Mouse (Mus musculus) CH12.LX (cell line): ENCODE measurements around the gene Pla1a. TPM values are rescaled to one million over a fixed set of nuclear protein-coding genes. Genes with fewer than 3 reads are reported as not detected.

Source experiments
- DNase-seq: peaks from one replicate; pipeline ENCODE4 v3.0.0-alpha.2; 2013; ENCODE audit errors: extremely low read depth
- H3K27ac ChIP-seq: 2 replicates; pipeline ENCODE4 v1.5.1; 2012; ENCODE audit warnings: low read depth, mild to moderate bottlenecking, control low read depth, moderate library complexity; ENCODE audit not compliant: insufficient read depth
- H3K27me3 ChIP-seq: replicated peaks from 2 replicates; pipeline ENCODE3; 2012; ENCODE audit warnings: inconsistent platforms
- H3K36me3 ChIP-seq, 2 experiments: replicated peaks in 1 of 2; 2 replicates each; pipeline versions ENCODE3 to v1.6.1; 2012; ENCODE audit warnings: inconsistent platforms in 1 of 2, low read length in 1 of 2, mild to moderate bottlenecking in 1 of 2, mixed read lengths in 1 of 2, moderate library complexity in 1 of 2; ENCODE audit not compliant: control insufficient read depth in 1 of 2, insufficient read depth in 1 of 2
- H3K4me1 ChIP-seq, 2 experiments: 2 replicates each; pipeline ENCODE4 v1.6.1; 2012; ENCODE audit warnings: inconsistent platforms in 1 of 2, moderate library complexity in 1 of 2; ENCODE audit not compliant: insufficient read depth in 2 of 2, control insufficient read depth in 1 of 2
- H3K4me2 ChIP-seq: 2 replicates; pipeline ENCODE4 v1.6.1; 2012; ENCODE audit warnings: low read depth, mild to moderate bottlenecking, control low read depth; ENCODE audit not compliant: poor library complexity, insufficient read depth, severe bottlenecking
- H3K4me3 ChIP-seq, 3 experiments: fragments of 150-350 bp in 1 of 3; sonication (generic) in 1 of 3; replicated peaks in 1 of 3; 2 replicates each; pipeline versions ENCODE3 to v1.5.1; 2011 to 2012; ENCODE audit warnings: low read depth in 2 of 3, low read length in 2 of 3, mild to moderate bottlenecking in 2 of 3, moderate library complexity in 2 of 3, control low read depth in 1 of 3, improper control_type of control experiment in 1 of 3, inconsistent platforms in 1 of 3, mixed read lengths in 1 of 3; ENCODE audit not compliant: poor library complexity in 1 of 3
- H3K79me2 ChIP-seq: replicated peaks from 2 replicates; pipeline ENCODE4 v1.6.1; 2012; ENCODE audit warnings: mild to moderate bottlenecking, moderate library complexity; ENCODE audit not compliant: control insufficient read depth, poor library complexity, insufficient read depth, severe bottlenecking; ENCODE audit errors: extremely low read depth
- H3K9ac ChIP-seq: 2 replicates; pipeline ENCODE4 v1.6.1; 2012; ENCODE audit warnings: low read depth, mild to moderate bottlenecking, control low read depth, moderate library complexity; ENCODE audit not compliant: insufficient read depth
- H3K9me3 ChIP-seq: replicated peaks from 2 replicates; pipeline ENCODE3; 2012; ENCODE audit warnings: low read length, inconsistent platforms, mixed read lengths
- BHLHE40 ChIP-seq: IDR thresholded peaks from 2 replicates; pipeline ENCODE4 v1.6.1; 2011; ENCODE audit warnings: mild to moderate bottlenecking, low read depth, low read length, improper control_type of control experiment
- CHD1 ChIP-seq: IDR thresholded peaks from 2 replicates; pipeline ENCODE4 v1.6.1; 2012; ENCODE audit warnings: low read depth, low read length, improper control_type of control experiment, inconsistent platforms
- CHD2 ChIP-seq: IDR thresholded peaks from 2 replicates; pipeline ENCODE4 v1.6.1; 2011; ENCODE audit warnings: low read length, improper control_type of control experiment
- CTCF ChIP-seq, 2 experiments: IDR thresholded peaks in 1 of 2; conservative IDR thresholded peaks in 1 of 2; 2 replicates each; pipeline ENCODE4 v1.5.1; 2011 to 2012; ENCODE audit warnings: low read depth in 2 of 2, low read length in 2 of 2, improper control_type of control experiment in 1 of 2, inconsistent platforms in 1 of 2, mild to moderate bottlenecking in 1 of 2, moderate library complexity in 1 of 2
- E2F4 ChIP-seq: IDR thresholded peaks from 2 replicates; pipeline ENCODE4 v1.6.1; 2011; ENCODE audit warnings: low read depth, low read length, improper control_type of control experiment; ENCODE audit not compliant: insufficient replicate concordance
- ELF1 ChIP-seq: IDR thresholded peaks from 2 replicates; pipeline ENCODE4 v1.6.1; 2014; ENCODE audit warnings: low read depth, mild to moderate bottlenecking, inconsistent platforms, low read length, improper control_type of control experiment
- EP300 ChIP-seq: IDR thresholded peaks from 2 replicates; pipeline ENCODE4 v1.6.1; 2011; ENCODE audit warnings: low read length, improper control_type of control experiment
- ETS1 ChIP-seq: conservative IDR thresholded peaks from 2 replicates; pipeline ENCODE4 v1.6.1; 2012; ENCODE audit warnings: low read depth, mild to moderate bottlenecking, inconsistent platforms, low read length, improper control_type of control experiment, moderate library complexity
- GABPA ChIP-seq: IDR thresholded peaks from 2 replicates; pipeline ENCODE4 v1.6.1; 2012; ENCODE audit warnings: low read depth, low read length, improper control_type of control experiment, inconsistent platforms; ENCODE audit not compliant: insufficient replicate concordance
- HCFC1 ChIP-seq: IDR thresholded peaks from 2 replicates; pipeline ENCODE4 v1.6.1; 2012; ENCODE audit warnings: low read depth, mild to moderate bottlenecking, inconsistent platforms, low read length, improper control_type of control experiment
- IRF4 ChIP-seq: IDR thresholded peaks from 2 replicates; pipeline ENCODE4 v1.6.1; 2014; ENCODE audit warnings: low read depth, mild to moderate bottlenecking, inconsistent platforms, low read length, improper control_type of control experiment
- JUN ChIP-seq: IDR thresholded peaks from 2 replicates; pipeline ENCODE4 v1.6.1; 2011; ENCODE audit warnings: low read depth, mild to moderate bottlenecking, low read length, improper control_type of control experiment, moderate library complexity; ENCODE audit not compliant: insufficient read depth
- JUND ChIP-seq: conservative IDR thresholded peaks from 2 replicates; pipeline ENCODE4 v1.6.1; 2011; ENCODE audit warnings: low read depth, low read length, improper control_type of control experiment
- KAT2A ChIP-seq: IDR thresholded peaks from 2 replicates; pipeline ENCODE4 v1.6.1; 2012; ENCODE audit warnings: low read length, improper control_type of control experiment, inconsistent platforms; ENCODE audit not compliant: insufficient replicate concordance
- MAFK ChIP-seq: IDR thresholded peaks from 2 replicates; pipeline ENCODE4 v1.6.1; 2011; ENCODE audit warnings: low read length, improper control_type of control experiment; ENCODE audit not compliant: insufficient replicate concordance
- MAX ChIP-seq: IDR thresholded peaks from 2 replicates; pipeline ENCODE4 v1.6.1; 2011; ENCODE audit warnings: low read length, improper control_type of control experiment
- MAZ ChIP-seq: IDR thresholded peaks from 2 replicates; pipeline ENCODE4 v1.6.1; 2012; ENCODE audit warnings: low read depth, mild to moderate bottlenecking, inconsistent platforms, low read length, improper control_type of control experiment, moderate library complexity
- MEF2A ChIP-seq: IDR thresholded peaks from 2 replicates; pipeline ENCODE4 v1.6.1; 2014; ENCODE audit warnings: low read depth, mild to moderate bottlenecking, inconsistent platforms, low read length, improper control_type of control experiment, borderline replicate concordance
- MXI1 ChIP-seq: IDR thresholded peaks from 2 replicates; pipeline ENCODE4 v1.6.1; 2011; ENCODE audit warnings: mild to moderate bottlenecking, low read depth, low read length, improper control_type of control experiment
- MYC ChIP-seq: IDR thresholded peaks from 2 replicates; pipeline ENCODE4 v1.6.1; 2011; ENCODE audit warnings: low read depth, mild to moderate bottlenecking, improper control_type of control experiment, low read length
- NELFE ChIP-seq: IDR thresholded peaks from 2 replicates; pipeline ENCODE4 v1.6.1; 2011; ENCODE audit warnings: low read depth, low read length, improper control_type of control experiment
- PAX5 ChIP-seq: IDR thresholded peaks from 2 replicates; pipeline ENCODE4 v1.6.1; 2012; ENCODE audit warnings: low read length, inconsistent platforms, mixed read lengths
- POLR2A ChIP-seq: IDR thresholded peaks from 2 replicates; pipeline ENCODE4 v1.6.1; 2011; ENCODE audit warnings: low read depth, mild to moderate bottlenecking, improper control_type of control experiment, low read length
- POLR2AphosphoS2 ChIP-seq: IDR thresholded peaks from 2 replicates; pipeline ENCODE4 v1.6.1; 2011; ENCODE audit warnings: low read depth, low read length, improper control_type of control experiment
- RAD21 ChIP-seq: IDR thresholded peaks from 2 replicates; pipeline ENCODE4 v1.6.1; 2011; ENCODE audit warnings: low read depth, mild to moderate bottlenecking, low read length, improper control_type of control experiment, moderate library complexity
- RCOR1 ChIP-seq: conservative IDR thresholded peaks from 2 replicates; pipeline ENCODE4 v1.6.1; 2012; ENCODE audit warnings: low read depth, mild to moderate bottlenecking, inconsistent platforms, low read length, improper control_type of control experiment
- SIN3A ChIP-seq: IDR thresholded peaks from 2 replicates; pipeline ENCODE4 v1.6.1; 2012; ENCODE audit warnings: low read length, improper control_type of control experiment, inconsistent platforms
- TBP ChIP-seq: conservative IDR thresholded peaks from 2 replicates; pipeline ENCODE4 v1.6.1; 2011; ENCODE audit warnings: low read depth, low read length, improper control_type of control experiment
- TCF12 ChIP-seq: IDR thresholded peaks from 2 replicates; pipeline ENCODE4 v1.6.1; 2014; ENCODE audit warnings: low read depth, mild to moderate bottlenecking, inconsistent platforms, low read length, improper control_type of control experiment
- UBTF ChIP-seq: IDR thresholded peaks from 2 replicates; pipeline ENCODE4 v1.6.1; 2012; ENCODE audit warnings: low read depth, mild to moderate bottlenecking, inconsistent platforms, low read length, improper control_type of control experiment, moderate library complexity
- USF1 ChIP-seq: IDR thresholded peaks from 2 replicates; pipeline ENCODE4 v1.6.1; 2014; ENCODE audit warnings: low read depth, mild to moderate bottlenecking, inconsistent platforms, low read length, improper control_type of control experiment
- USF2 ChIP-seq: conservative IDR thresholded peaks from 2 replicates; pipeline ENCODE4 v1.6.1; 2011; ENCODE audit warnings: low read depth, low read length, improper control_type of control experiment
- ZC3H11A ChIP-seq: IDR thresholded peaks from 2 replicates; pipeline ENCODE4 v1.6.1; 2012; ENCODE audit warnings: low read depth, mild to moderate bottlenecking, inconsistent platforms, low read length, improper control_type of control experiment
- ZKSCAN1 ChIP-seq: IDR thresholded peaks from 2 replicates; pipeline ENCODE4 v1.6.1; 2012; ENCODE audit warnings: low read depth, inconsistent platforms, low read length, improper control_type of control experiment, borderline replicate concordance
- ZNF384 ChIP-seq: IDR thresholded peaks from 2 replicates; pipeline ENCODE4 v1.6.1; 2012; ENCODE audit warnings: low read depth, low read length, improper control_type of control experiment, inconsistent platforms
- dilution Hi-C: fragments of 300-500 bp; cut with MboI; formaldehyde crosslinking; loops from 2 replicates; pipeline ENCODE4 v1.14.3; 2020; ENCODE audit warnings: low sequenced_read_pairs; ENCODE audit not compliant: extremely low pct_unique_long_range_greater_than_20kb, extremely low pct_ligation_motif_present
- in situ Hi-C: fragments of 300-500 bp; cut with MboI; formaldehyde crosslinking; loops from 3 replicates; pipeline ENCODE4 v1.14.3; 2019; ENCODE audit warnings: low sequenced_read_pairs, low pct_ligation_motif_present, low pct_unique_long_range_greater_than_20kb, mixed read lengths
- polyA plus RNA-seq: library from polyadenylated mRNA; unstranded; fragments of >175 nt; gene quantifications from 2 replicates; pipeline ENCODE4 v1.2.1, GENCODE M21; 2012; ENCODE audit warnings: low read depth; ENCODE audit not compliant: insufficient read length
- total RNA-seq, 2 experiments: library from RNA; depleted of rRNA; stranded (reverse); fragments of 300-350 nt in 1 of 2; fragments of >200 nt in 1 of 2; gene quantifications; 2 replicates each; pipeline ENCODE4 v1.2.3; 2012 to 2014

Gene Pla1a
- total and polyA plus RNA-seq, 3 experiments = 9.3 to 27.9 (median 14.3) TPM

DNA sequence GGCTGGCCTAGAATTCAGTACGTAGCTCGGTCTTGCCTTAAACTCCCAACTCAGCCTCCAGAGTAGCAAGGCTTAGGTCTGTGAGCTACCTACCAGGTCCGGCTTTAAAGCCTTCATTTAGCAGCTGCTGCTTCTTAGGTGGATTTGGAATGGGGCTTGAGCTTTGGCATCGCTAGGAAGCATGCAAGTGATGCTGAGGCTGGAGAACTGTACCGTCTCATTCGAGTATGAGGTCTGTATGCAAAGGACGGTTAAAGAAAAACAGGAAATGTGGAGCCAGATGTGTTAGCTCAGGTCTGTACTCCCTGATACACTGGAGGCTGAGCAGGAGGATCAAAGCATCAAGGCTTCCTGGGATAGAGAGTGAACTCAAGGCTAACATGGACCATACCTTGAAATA, 29.2 kb upstream of the Pla1a start:
- peak; percentile 53 for DNase-seq
- dilution Hi-C loops = no loop called here
- in situ Hi-C loops = loop anchor here (5.0 kb wide), 1 partner anchor 115 kb away; the partner anchor contains the start of genes Cox17 and Gm21987

DNA sequence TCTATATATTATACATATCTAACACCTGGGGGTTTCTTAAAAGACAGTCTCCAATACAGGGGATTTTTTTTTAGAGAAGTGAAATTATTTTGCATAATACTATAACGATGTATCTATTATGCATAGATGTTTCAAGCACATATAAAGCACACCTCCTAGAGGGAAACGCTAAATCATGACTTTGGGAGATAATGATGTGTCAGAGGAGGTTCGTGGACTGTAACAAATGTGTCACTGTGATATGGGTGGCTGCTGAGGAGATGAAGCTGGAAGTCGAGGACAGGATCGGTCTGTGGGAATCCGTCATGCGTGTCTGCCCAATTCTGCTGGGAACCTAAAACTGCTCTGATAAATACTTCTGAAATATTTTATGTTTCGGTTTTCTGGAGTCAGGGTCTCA, 28.8 kb upstream of the Pla1a start:
- in situ Hi-C loops = loop anchor here (5.0 kb wide), 1 partner anchor 114 kb away; the partner anchor contains the start of genes Cox17 and Gm21987
- 0 out of 2 replicates have a peak, but pooled peaks have one; percentile 47 for TF ChIP-seq ZNF384
- no peak for TF ChIP-seq HCFC1
- no peak for TF ChIP-seq JUN
- no peak for TF ChIP-seq MXI1
- no peak for TF ChIP-seq PAX5
- no peak for TF ChIP-seq CTCF (conservative IDR thresholded peaks at IDR 0.05 in 1 of 2, IDR thresholded peaks at IDR 0.05 in 1 of 2; ENCODE audit: low read depth in 2 of 2, low read length in 2 of 2)
- peak; percentile 56; the same call in 1 of the 2 replicates for TF ChIP-seq SIN3A
- TF ChIP-seq POLR2A = peak; percentile 59
- TF ChIP-seq TBP = peak; percentile 86
- TF ChIP-seq MAX = no peak
- 0 out of 2 replicates have a peak, but pooled peaks have one; percentile 2 for TF ChIP-seq TCF12
- no peak for TF ChIP-seq ELF1
- TF ChIP-seq GABPA = no peak
- TF ChIP-seq NELFE = no peak
- 0 out of 2 replicates have a peak, but pooled peaks have one; percentile 9 for TF ChIP-seq MAZ
- TF ChIP-seq IRF4 = peak; percentile 45; the same call in 1 of the 2 replicates

More for the DNA sequence above, 29.2 kb upstream of the Pla1a start:
- H3K79me2 ChIP-seq = peaks cover 98% of the 10 kb centered on the region
- peak overlapping the region; percentile 97 for H3K9ac ChIP-seq
- peaks cover 13 to 51% of the 10 kb centered on the region in 2 experiments; a peak in 3 of 4 replicates for H3K4me1 ChIP-seq
- H3K27me3 ChIP-seq = no peaks in the 10 kb centered on the region
- peak overlapping the region; percentile 92 for H3K4me2 ChIP-seq
- peak overlapping the region; percentile 87 for H3K27ac ChIP-seq
- H3K4me3 ChIP-seq = peak overlapping the region; percentile 57 to 98 (median 83)
- TF ChIP-seq MXI1 (peak; percentile 58), USF1 (no peak), ZNF384 (no peak), KAT2A (no peak), ZKSCAN1 (no peak), JUN (no peak), POLR2AphosphoS2 (no peak), IRF4 (no peak), ZC3H11A (no peak), EP300 (no peak), RAD21 (no peak), BHLHE40 (no peak), HCFC1 (no peak), MAX (no peak), NELFE (no peak), ELF1 (no peak), USF2 (no peak), UBTF (no peak), MAZ (no peak), JUND (no peak), MEF2A (no peak), ETS1 (no peak), POLR2A (no peak; the same call in 1 of the 2 replicates), CHD1 (peak; percentile 87; the same call in 1 of the 2 replicates), MYC (no peak), TBP (peak; percentile 56; the same call in 1 of the 2 replicates), SIN3A (peak; percentile 5; the same call in 1 of the 2 replicates), CTCF (conservative IDR thresholded peaks at IDR 0.05 in 1 of 2, IDR thresholded peaks at IDR 0.05 in 1 of 2; ENCODE audit: low read depth in 2 of 2, low read length in 2 of 2) (no peak), RCOR1 (no peak), MAFK (no peak), E2F4 (no peak), GABPA (no peak), CHD2 (no peak), PAX5 (no peak)
- H3K36me3 ChIP-seq = peaks cover 28 to 56% of the 10 kb centered on the region in 2 experiments
- no peaks in the 10 kb centered on the region for H3K9me3 ChIP-seq

More for the DNA sequence above, 28.8 kb upstream of the Pla1a start:
- peak overlapping the region; percentile 97 for H3K9ac ChIP-seq
- peak overlapping the region; percentile 99 for H3K4me2 ChIP-seq
- no peaks in the 10 kb centered on the region for H3K27me3 ChIP-seq
- DNase-seq = peak; percentile 56
- H3K79me2 ChIP-seq = peaks cover 98% of the 10 kb centered on the region
- H3K9me3 ChIP-seq = no peaks in the 10 kb centered on the region
- dilution Hi-C loops = no loop called here
- peak overlapping the region; percentile 57 to 98 (median 83) for H3K4me3 ChIP-seq
- peak overlapping the region; percentile 87 for H3K27ac ChIP-seq
- H3K36me3 ChIP-seq = peaks cover 28 to 53% of the 10 kb centered on the region in 2 experiments
- H3K4me1 ChIP-seq = peaks cover 13 to 46% of the 10 kb centered on the region in 2 experiments; a peak in 3 of 4 replicates
